Mouse (Mus musculus) ES-Bruce4 (cell line): Measurements from ENCODE around the gene Aloxe3.

Experiments used
- CTCF ChIP-seq: IDR thresholded peaks from one replicate; pipeline ENCODE4 v1.8.1; 2011; ENCODE audit warnings: low read depth, low read length
- POLR2A ChIP-seq: IDR thresholded peaks from one replicate; pipeline ENCODE4 v1.8.1; 2011; ENCODE audit warnings: low read length; ENCODE audit not compliant: insufficient read depth

DNA sequence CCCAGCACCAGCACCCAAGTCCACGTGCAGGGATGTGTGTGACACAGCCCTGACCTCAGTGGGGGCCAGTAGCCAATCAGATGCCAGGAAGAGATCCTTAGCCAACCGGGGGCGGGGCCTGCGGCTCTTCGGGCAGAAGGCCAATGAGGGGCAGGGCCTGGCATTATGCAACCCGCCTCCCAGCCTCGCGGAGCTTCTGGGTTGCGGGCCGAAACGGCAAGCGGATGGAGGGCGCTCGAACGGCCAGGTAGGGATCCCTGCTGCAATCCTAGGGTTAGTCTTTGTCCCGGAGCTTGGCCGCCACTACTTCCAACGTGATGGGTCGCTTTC is 27.0 kb upstream of the Aloxe3 start:
- TF ChIP-seq POLR2A (no peak), CTCF (no peak)
